Mouse (Mus musculus): Measurements from ENCODE around the gene Csdc2. TPM values are rescaled to one million over a fixed set of nuclear protein-coding genes. Genes with fewer than 3 reads are reported as not detected.

Csdc2 gene
- polyA plus RNA-seq, 1 experiment = 9.2 TPM

- TF ChIP-seq POLR2A (IDR thresholded peaks at IDR 0.05; ENCODE audit: control insufficient read depth, low read depth, low read length) = no peak
- no peak for TF ChIP-seq CTCF (IDR thresholded peaks at IDR 0.05; ENCODE audit: control insufficient read depth, insufficient read depth, insufficient replicate concordance, low read depth, low read length)
- H3K4me1 ChIP-seq (ENCODE audit: control insufficient read depth, insufficient read depth, low read length) = no peaks in the 10 kb centered on the region
- H3K4me3 ChIP-seq (ENCODE audit: control insufficient read depth, low read depth, low read length) = no peak overlapping the region
- no peaks in the 10 kb centered on the region for H3K27me3 ChIP-seq (ENCODE audit: control insufficient read depth, insufficient read depth, low read length)
- no peaks in the 10 kb centered on the region for H3K36me3 ChIP-seq (ENCODE audit: control insufficient read depth, insufficient read depth, low read length)
- H3K27ac ChIP-seq (ENCODE audit: control insufficient read depth, insufficient read depth, low read depth, low read length) = no peak overlapping the region
These were observed 12.5 kb downstream of the Csdc2 start for GRCm38 (mm10) chr15:81949076-81949475.

- TF ChIP-seq CTCF (IDR thresholded peaks at IDR 0.05; ENCODE audit: control insufficient read depth, insufficient read depth, insufficient replicate concordance, low read depth, low read length) (no peak), POLR2A (IDR thresholded peaks at IDR 0.05; ENCODE audit: control insufficient read depth, low read depth, low read length) (no peak)
- no peaks in the 10 kb centered on the region for H3K27me3 ChIP-seq (ENCODE audit: control insufficient read depth, insufficient read depth, low read length)
- H3K27ac ChIP-seq (ENCODE audit: control insufficient read depth, insufficient read depth, low read depth, low read length) = no peak overlapping the region
- H3K4me3 ChIP-seq (ENCODE audit: control insufficient read depth, low read depth, low read length) = no peak overlapping the region
- no peaks in the 10 kb centered on the region for H3K36me3 ChIP-seq (ENCODE audit: control insufficient read depth, insufficient read depth, low read length)
- H3K4me1 ChIP-seq (ENCODE audit: control insufficient read depth, insufficient read depth, low read length) = no peaks in the 10 kb centered on the region
These were observed 13.0 kb downstream of the Csdc2 start for GRCm38 (mm10) chr15:81949476-81950131.

GRCm38 (mm10) chr15:81950716-81951115 lies 14.2 kb downstream of the Csdc2 start:
- no peaks in the 10 kb centered on the region for H3K36me3 ChIP-seq (ENCODE audit: control insufficient read depth, insufficient read depth, low read length)
- TF ChIP-seq CTCF (IDR thresholded peaks at IDR 0.05; ENCODE audit: control insufficient read depth, insufficient read depth, insufficient replicate concordance, low read depth, low read length) = no peak
- no peak for TF ChIP-seq POLR2A (IDR thresholded peaks at IDR 0.05; ENCODE audit: control insufficient read depth, low read depth, low read length)

GRCm38 (mm10) chr15:81951159-81951558 lies 14.6 kb downstream of the Csdc2 start:
- Histone ChIP-seq H3K4me1 (ENCODE audit: control insufficient read depth, insufficient read depth, low read length) (no peaks in the 10 kb centered on the region), H3K27me3 (ENCODE audit: control insufficient read depth, insufficient read depth, low read length) (no peaks in the 10 kb centered on the region), H3K36me3 (ENCODE audit: control insufficient read depth, insufficient read depth, low read length) (no peaks in the 10 kb centered on the region), H3K4me3 (ENCODE audit: control insufficient read depth, low read depth, low read length) (no peak overlapping the region), H3K27ac (ENCODE audit: control insufficient read depth, insufficient read depth, low read depth, low read length) (no peak overlapping the region)
- TF ChIP-seq POLR2A (IDR thresholded peaks at IDR 0.05; ENCODE audit: control insufficient read depth, low read depth, low read length) (no peak), CTCF (IDR thresholded peaks at IDR 0.05; ENCODE audit: control insufficient read depth, insufficient read depth, insufficient replicate concordance, low read depth, low read length) (no peak)

More at GRCm38 (mm10) chr15:81950716-81951115, 14.2 kb downstream of the Csdc2 start:
- H3K4me1 ChIP-seq (ENCODE audit: control insufficient read depth, insufficient read depth, low read length) = no peaks in the 10 kb centered on the region
- H3K4me3 ChIP-seq (ENCODE audit: control insufficient read depth, low read depth, low read length) = no peak overlapping the region
- H3K27ac ChIP-seq (ENCODE audit: control insufficient read depth, insufficient read depth, low read depth, low read length) = no peak overlapping the region
- no peaks in the 10 kb centered on the region for H3K27me3 ChIP-seq (ENCODE audit: control insufficient read depth, insufficient read depth, low read length)

GRCm38 (mm10) chr15:81952310-81952709 lies 15.8 kb downstream of the Csdc2 start:
- Histone ChIP-seq H3K4me1 (ENCODE audit: control insufficient read depth, insufficient read depth, low read length) (no peaks in the 10 kb centered on the region), H3K27me3 (ENCODE audit: control insufficient read depth, insufficient read depth, low read length) (no peaks in the 10 kb centered on the region), H3K4me3 (ENCODE audit: control insufficient read depth, low read depth, low read length) (no peak overlapping the region), H3K36me3 (ENCODE audit: control insufficient read depth, insufficient read depth, low read length) (no peaks in the 10 kb centered on the region), H3K27ac (ENCODE audit: control insufficient read depth, insufficient read depth, low read depth, low read length) (no peak overlapping the region)
- TF ChIP-seq POLR2A (IDR thresholded peaks at IDR 0.05; ENCODE audit: control insufficient read depth, low read depth, low read length) (no peak), CTCF (IDR thresholded peaks at IDR 0.05; ENCODE audit: control insufficient read depth, insufficient read depth, insufficient replicate concordance, low read depth, low read length) (no peak)

- Histone ChIP-seq H3K4me1 (ENCODE audit: control insufficient read depth, insufficient read depth, low read length) (no peaks in the 10 kb centered on the region), H3K27me3 (ENCODE audit: control insufficient read depth, insufficient read depth, low read length) (no peaks in the 10 kb centered on the region), H3K4me3 (ENCODE audit: control insufficient read depth, low read depth, low read length) (no peak overlapping the region), H3K27ac (ENCODE audit: control insufficient read depth, insufficient read depth, low read depth, low read length) (no peak overlapping the region), H3K36me3 (ENCODE audit: control insufficient read depth, insufficient read depth, low read length) (no peaks in the 10 kb centered on the region)
- TF ChIP-seq CTCF (IDR thresholded peaks at IDR 0.05; ENCODE audit: control insufficient read depth, insufficient read depth, insufficient replicate concordance, low read depth, low read length) (no peak), POLR2A (IDR thresholded peaks at IDR 0.05; ENCODE audit: control insufficient read depth, low read depth, low read length) (no peak)
These were observed 17.6 kb downstream of the Csdc2 start for GRCm38 (mm10) chr15:81954151-81954583.

GRCm38 (mm10) chr15:81954716-81955115 lies 18.2 kb downstream of the Csdc2 start:
- H3K4me3 ChIP-seq (ENCODE audit: control insufficient read depth, low read depth, low read length) = no peak overlapping the region
- no peak overlapping the region for H3K27ac ChIP-seq (ENCODE audit: control insufficient read depth, insufficient read depth, low read depth, low read length)
- TF ChIP-seq POLR2A (IDR thresholded peaks at IDR 0.05; ENCODE audit: control insufficient read depth, low read depth, low read length) (no peak), CTCF (IDR thresholded peaks at IDR 0.05; ENCODE audit: control insufficient read depth, insufficient read depth, insufficient replicate concordance, low read depth, low read length) (no peak)
- H3K4me1 ChIP-seq (ENCODE audit: control insufficient read depth, insufficient read depth, low read length) = peaks cover 2% of the 10 kb centered on the region; the same call in 1 of the 2 replicates
- no peaks in the 10 kb centered on the region for H3K36me3 ChIP-seq (ENCODE audit: control insufficient read depth, insufficient read depth, low read length)
- H3K27me3 ChIP-seq (ENCODE audit: control insufficient read depth, insufficient read depth, low read length) = no peaks in the 10 kb centered on the region
